Mouse (Mus musculus) olfactory bulb, adult 2 months (tissue): Measurements from ENCODE around the gene Rbm42.

ENCODE experiments used
- CTCF ChIP-seq: fragments of 200-500 bp; IDR thresholded peaks from 2 replicates; pipeline ENCODE4 v1.5.1; 2012; ENCODE audit warnings: low read depth, mild to moderate bottlenecking, low read length, moderate library complexity; ENCODE audit not compliant: insufficient read depth
- POLR2A ChIP-seq: fragments of 200-500 bp; IDR thresholded peaks from 2 replicates; pipeline ENCODE4 v1.6.1; 2012; ENCODE audit warnings: mild to moderate bottlenecking, low read depth, low read length, moderate library complexity; ENCODE audit not compliant: insufficient read depth

GRCm38 (mm10) chr7:30604424-30604823 is 45.7 kb downstream of the Rbm42 start:
- no peak for TF ChIP-seq CTCF
- no peak for TF ChIP-seq POLR2A
